Mouse (Mus musculus): ENCODE results near the gene Hes2. TPM values are rescaled to one million over a fixed set of nuclear protein-coding genes. Genes with fewer than 3 reads are reported as not detected.
A peak's percentile ranks its signal among the peaks of the same experiment; 100 is the strongest.

Gene Hes2
- total RNA-seq, 1 experiment from 2014 or later = not detected

GRCm38 (mm10) chr4:152130771-152131653 is 27.7 kb upstream of the Hes2 start:
- 0 out of 2 replicates have a peak, but pooled peaks have one; percentile 25 for ATAC-seq (ENCODE audit: extremely low read depth, insufficient number of reproducible peaks, low FRiP score, poor library complexity, severe bottlenecking)

GRCm38 (mm10) chr4:152131809-152132771 is 26.6 kb upstream of the Hes2 start:
- ATAC-seq (ENCODE audit: extremely low read depth, insufficient number of reproducible peaks, low FRiP score, poor library complexity, severe bottlenecking) = no peak

- ATAC-seq (ENCODE audit: extremely low read depth, insufficient number of reproducible peaks, low FRiP score, poor library complexity, severe bottlenecking) = no peak
These were observed 25.9 kb upstream of the Hes2 start for GRCm38 (mm10) chr4:152132772-152133169.

GRCm38 (mm10) chr4:152133213-152133612 is 25.5 kb upstream of the Hes2 start:
- ATAC-seq (ENCODE audit: extremely low read depth, insufficient number of reproducible peaks, low FRiP score, poor library complexity, severe bottlenecking) = no peak

DNA sequence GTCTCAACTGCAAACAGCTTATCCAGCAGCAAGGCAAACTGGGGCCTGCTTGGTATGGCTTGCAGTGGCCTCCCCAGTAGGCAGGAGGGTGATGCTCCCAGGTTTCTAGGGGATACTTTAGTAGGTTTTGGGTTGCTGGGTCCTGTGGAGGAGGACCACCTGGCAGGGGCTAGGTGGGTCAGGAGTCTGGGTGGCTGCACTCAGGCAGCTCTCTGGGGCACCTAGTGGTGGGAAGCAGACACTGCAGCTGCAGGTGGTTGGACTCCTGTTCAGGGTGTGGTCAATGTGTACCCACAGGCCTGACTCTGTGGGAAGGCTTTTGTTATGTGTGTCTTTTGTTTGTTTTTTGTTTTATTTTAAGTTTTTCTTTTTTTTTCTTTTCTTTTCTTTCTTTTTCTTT is 24.2 kb upstream of the Hes2 start:
- no peak for ATAC-seq (ENCODE audit: extremely low read depth, insufficient number of reproducible peaks, low FRiP score, poor library complexity, severe bottlenecking)

DNA sequence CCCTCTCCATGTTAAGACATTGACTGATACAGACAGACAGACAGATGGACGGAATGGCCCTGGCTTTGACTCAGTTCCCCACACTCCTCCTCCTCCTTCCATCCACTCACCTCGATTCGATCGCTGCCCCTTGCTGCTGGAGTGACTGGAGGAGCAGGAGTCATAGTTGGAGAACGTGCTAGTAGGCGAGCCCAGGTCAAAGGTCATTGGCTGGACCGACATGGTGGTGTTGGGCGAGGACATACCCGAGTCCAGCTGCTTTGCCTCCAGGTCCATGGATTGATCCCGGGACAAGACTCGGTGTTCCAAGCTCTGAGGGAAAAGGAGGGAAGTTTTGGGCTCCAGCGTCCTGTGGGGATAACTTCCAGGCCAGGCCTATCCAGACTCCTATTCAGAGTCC is 23.3 kb upstream of the Hes2 start:
- ATAC-seq (ENCODE audit: extremely low read depth, insufficient number of reproducible peaks, low FRiP score, poor library complexity, severe bottlenecking) = no peak

DNA sequence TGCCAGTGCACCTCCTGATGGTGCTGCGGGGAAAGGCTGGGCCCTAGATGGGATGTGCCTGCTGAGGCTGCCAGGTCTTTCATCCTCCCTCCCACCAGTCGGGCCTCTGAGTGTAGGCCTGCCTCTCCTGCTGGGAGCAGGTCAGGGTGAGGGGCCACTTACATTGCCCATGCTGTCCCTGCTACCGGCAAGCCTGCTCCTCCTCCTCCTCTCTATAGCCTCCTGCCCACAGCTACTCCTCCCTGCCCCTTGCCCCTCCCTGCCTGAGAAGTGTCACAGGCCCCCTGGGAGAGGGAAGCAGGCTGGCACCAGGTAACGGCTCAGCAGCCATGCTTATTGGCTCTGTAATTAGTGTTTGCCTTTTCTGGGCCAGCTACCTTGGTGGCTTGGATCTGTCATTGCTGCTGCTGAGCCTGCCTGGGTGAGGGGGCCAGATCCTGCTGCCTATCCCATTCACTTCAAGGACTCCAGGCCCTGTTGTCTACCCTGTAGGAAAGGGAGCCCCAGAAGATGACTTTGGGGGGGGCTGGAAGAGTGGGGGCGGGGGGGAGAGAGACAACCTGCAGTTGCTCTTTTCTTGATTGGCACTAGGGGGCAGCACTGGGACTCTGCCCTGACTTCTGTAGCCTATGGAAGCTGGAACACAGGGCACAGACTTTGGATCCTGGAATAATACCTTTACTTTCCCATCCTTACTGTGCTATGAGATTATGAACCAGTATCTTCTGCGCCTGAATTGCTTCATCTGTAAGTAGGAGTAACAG is 22.4 kb upstream of the Hes2 start:
- ATAC-seq (ENCODE audit: extremely low read depth, insufficient number of reproducible peaks, low FRiP score, poor library complexity, severe bottlenecking) = no peak

DNA sequence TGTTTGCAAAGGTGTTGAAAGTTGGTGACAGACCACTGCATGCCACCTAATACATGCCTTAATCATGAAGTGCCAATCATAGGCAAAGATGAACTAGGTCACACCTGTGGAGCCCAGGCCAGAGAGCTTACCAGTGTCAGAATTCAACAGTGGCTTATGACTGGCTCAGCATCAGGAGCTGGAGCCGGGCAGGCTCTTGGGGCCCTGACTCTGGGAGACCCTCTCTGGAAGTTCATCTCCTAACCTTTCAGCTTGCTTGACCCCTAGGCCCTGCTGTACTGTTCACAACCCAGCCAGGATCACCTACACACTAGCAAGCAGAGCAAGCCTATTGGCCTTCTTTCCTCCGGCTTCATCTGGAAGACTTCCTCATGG is 21.8 kb upstream of the Hes2 start:
- ATAC-seq (ENCODE audit: extremely low read depth, insufficient number of reproducible peaks, low FRiP score, poor library complexity, severe bottlenecking) = no peak

DNA sequence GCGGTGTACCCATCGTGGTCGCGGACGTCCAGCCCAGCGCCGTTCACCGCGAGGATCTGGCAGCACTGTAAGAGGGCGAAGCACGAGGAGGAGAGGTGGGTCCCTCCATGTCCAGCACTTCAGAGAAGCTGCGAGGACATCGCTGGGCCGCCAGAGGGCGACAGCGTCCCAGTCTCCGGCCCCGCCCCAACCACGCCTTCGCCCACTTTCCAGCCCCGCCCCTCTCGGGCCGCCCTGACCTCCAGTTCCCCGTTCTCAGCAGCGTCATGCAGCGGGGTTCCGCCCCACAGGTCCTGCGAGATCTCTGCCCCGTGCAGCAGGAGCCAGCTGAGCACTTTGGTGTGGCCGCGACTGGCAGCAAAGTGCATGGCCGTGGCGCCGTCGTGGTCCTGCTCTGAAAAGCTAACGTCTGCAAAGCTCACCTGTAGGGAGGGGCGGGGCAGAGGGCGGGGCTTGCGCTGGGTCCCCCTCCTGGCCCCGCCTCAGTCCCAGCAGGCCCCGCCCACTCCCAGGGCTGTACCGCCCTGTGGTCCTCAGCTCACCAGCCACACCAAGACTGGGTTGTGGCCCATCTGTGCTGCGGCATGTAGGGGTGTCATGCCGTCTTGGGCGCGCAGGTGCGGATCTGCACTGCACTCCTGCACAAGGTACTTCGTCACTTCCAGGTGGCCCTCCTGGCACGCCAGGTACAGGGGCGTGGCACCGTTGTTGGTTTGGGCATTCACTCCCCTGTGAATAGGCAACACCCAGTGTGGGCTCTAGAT is 20.0 kb upstream of the Hes2 start:
- ATAC-seq (ENCODE audit: extremely low read depth, insufficient number of reproducible peaks, low FRiP score, poor library complexity, severe bottlenecking) = peak; percentile 83

GRCm38 (mm10) chr4:152140441-152140840 is 18.2 kb upstream of the Hes2 start:
- peak; percentile 55 for ATAC-seq (ENCODE audit: extremely low read depth, insufficient number of reproducible peaks, low FRiP score, poor library complexity, severe bottlenecking)

GRCm38 (mm10) chr4:152141521-152142135 is 17.0 kb upstream of the Hes2 start:
- no peak for ATAC-seq (ENCODE audit: extremely low read depth, insufficient number of reproducible peaks, low FRiP score, poor library complexity, severe bottlenecking)

DNA sequence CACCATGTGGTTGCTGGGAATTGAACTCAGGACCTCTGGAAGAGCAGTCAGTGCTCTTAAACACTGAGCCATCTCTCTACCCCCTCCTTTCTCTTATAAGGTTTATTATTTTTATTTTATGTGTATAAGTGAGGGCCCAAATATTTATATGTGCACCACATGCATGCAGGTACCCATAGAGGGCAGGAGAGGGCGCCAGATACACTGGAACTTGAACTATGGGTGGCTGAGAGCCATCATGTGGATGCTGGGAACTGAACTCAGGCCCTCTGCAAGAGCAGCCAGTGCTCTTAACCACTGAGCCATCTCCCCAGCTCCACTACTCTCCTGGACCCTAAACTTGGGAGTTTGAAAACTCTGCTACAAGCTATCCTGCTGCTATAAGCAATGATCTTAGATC is 15.0 kb upstream of the Hes2 start:
- ATAC-seq (ENCODE audit: extremely low read depth, insufficient number of reproducible peaks, low FRiP score, poor library complexity, severe bottlenecking) = no peak

GRCm38 (mm10) chr4:152145473-152145872 is 13.2 kb upstream of the Hes2 start:
- no peak for ATAC-seq (ENCODE audit: extremely low read depth, insufficient number of reproducible peaks, low FRiP score, poor library complexity, severe bottlenecking)

DNA sequence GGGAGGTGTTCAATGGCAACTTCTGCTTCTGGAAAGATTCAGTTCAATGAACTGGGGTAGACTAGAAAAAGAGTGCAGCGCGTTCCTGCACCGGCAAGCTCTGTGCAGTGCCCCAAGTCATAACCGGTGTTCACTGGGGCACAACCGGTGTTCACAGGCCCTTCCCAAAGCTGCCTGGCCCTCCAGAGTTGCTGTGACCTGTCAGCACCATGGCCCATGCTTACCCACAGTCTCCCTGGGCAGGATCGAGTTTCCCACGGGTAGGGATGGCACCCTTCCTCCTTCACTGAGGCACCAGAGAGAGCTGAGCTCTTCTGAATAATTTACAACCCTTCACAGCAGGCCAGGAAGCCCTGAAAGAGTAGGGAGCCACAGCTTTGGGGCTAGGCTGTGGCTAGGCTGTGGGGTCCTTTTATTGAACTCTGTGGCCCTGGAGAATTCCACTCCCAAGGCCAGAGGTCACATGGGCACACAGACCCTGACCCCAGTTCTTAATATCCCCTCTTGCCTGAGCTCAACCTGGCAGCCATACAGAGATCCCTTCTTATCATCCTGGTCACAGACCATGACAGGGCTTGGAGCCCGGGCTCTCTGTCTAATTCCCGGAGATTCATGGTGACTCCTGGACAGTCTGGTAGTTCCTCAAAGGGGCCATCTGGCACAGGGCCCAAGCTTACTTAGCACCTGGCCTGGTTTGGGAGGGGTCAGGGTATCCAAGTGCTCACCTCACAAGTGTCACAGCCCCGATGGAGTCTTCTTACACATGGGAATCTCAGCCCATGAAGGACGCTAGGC is 12.4 kb upstream of the Hes2 start:
- ATAC-seq (ENCODE audit: extremely low read depth, insufficient number of reproducible peaks, low FRiP score, poor library complexity, severe bottlenecking) = no peak

DNA sequence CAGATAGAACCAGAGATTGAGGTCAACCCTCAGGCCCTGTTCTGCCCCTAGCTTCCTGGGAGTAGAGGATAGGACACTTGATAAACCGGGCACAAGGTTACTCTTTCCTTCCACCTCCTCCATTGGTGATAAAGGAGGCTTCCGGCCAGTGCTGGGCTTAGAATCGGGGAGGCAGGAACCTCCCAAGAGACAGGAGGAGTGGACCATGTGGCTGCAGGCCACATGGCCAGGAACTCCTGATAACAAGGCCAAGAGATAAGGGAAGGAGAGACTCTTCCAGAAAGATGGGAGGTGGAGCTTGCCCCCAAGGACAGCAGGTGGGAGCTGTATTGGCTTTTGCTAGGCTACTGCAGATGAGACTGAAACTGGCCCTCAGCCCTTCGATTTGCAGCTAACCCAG is 8.1 kb upstream of the Hes2 start:
- no peak for ATAC-seq (ENCODE audit: extremely low read depth, insufficient number of reproducible peaks, low FRiP score, poor library complexity, severe bottlenecking)

DNA sequence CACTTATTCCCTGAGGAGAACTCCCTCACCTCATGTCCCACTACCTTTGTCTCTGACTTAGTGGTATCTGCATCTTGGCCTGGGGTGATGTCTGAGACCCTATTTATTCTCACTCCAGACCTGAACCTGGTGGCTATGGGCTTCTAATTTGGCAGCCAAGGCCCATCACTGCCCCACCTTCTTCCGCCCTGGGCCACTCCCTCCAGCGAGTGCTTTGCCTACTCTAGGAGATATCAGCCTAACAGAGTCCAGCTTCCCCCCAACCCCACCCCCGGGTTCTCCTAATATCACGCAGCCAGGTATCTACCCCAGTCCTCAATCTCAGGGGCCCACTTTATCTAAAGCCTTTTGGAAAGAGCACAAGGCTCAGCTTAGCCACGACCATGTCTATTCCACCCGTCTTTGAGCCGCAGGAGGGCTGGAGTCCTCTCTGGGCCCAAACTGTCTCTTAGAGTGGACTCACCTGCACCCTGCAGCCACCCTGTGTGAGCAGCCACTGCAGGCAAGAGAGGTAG is 7.2 kb upstream of the Hes2 start:
- no peak for ATAC-seq (ENCODE audit: extremely low read depth, insufficient number of reproducible peaks, low FRiP score, poor library complexity, severe bottlenecking)

- no peak for ATAC-seq (ENCODE audit: extremely low read depth, insufficient number of reproducible peaks, low FRiP score, poor library complexity, severe bottlenecking)
These were observed 6.6 kb upstream of the Hes2 start, which contains the start of gene Espn for GRCm38 (mm10) chr4:152151966-152152544. Espn (minus strand) TSS chr4:152152371.
